ENCODE assay signal across 38 mouse cellular contexts in the genomic region with DNA sequence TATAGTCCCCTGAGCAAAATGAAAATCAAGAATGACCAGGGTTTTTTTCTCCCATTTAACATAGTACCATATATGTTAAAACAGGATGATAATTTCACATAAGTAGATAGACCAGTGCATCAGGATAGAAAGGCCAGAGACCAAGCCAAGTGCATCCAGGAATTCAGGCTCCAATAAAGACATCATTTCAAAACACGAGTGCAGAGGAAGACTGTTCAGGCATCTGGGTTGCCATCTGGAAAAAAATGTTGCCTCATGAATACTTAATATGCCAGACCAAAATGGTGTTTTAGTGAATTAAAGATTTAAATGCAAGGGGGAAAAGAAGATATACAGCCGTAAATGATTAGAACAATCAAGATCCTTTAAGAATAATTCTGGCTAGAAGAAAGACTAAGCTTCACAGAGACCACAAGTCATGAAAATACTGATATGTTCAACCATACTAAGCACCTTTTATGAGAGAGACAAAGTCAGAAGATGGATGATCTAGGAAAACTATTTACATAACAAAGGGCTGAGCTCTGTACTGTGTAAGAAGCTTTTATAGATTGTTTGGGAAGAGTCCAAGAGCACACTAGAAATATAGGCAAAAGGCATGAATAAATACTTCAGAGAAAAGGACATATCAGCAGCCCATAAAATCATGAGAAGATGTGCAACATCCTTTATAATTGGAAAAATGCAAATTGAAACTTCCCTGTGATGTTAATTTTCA. TPM values are rescaled to one million over a fixed set of nuclear protein-coding genes. Genes with fewer than 3 reads are reported as not detected.
DNase-seq lines count a peak whose midpoint lies in the region; ATAC-seq and TF ChIP-seq lines count a peak whose summit lies in the region.
"Had no signal": no experiment of that assay in that cellular context is flagged by ENCODE, and none has a peak within 500 bp of the region (broad histone marks: within the 10 kb centered on the region; RNA-seq: fewer than 3 reads in every experiment).

No protein-coding gene starts in this region.

- H3K4me3 ChIP-seq in hindbrain, embryonic 12.5 days = no peak overlapping the region
- no peak overlapping the region for H3K4me3 ChIP-seq in hindbrain, postnatal 0 days (ENCODE audit: low read length)
- no peak overlapping the region for H3K4me3 ChIP-seq in neural tube, embryonic 13.5 days
- H3K4me3 ChIP-seq: embryonic facial prominence, embryonic 10.5 days; embryonic facial prominence, embryonic 15.5 days; forebrain, embryonic 13.5 days; heart, embryonic 10.5 days; heart, embryonic 15.5 days; left cerebral cortex, adult 2 months; limb, embryonic 12.5 days; liver, embryonic 15.5 days had no signal

- H3K9ac ChIP-seq in hindbrain, embryonic 12.5 days = no peak overlapping the region
- no peak overlapping the region for H3K9ac ChIP-seq in hindbrain, postnatal 0 days (replicated peaks; ENCODE audit: low read length)
- no peak overlapping the region for H3K9ac ChIP-seq in neural tube, embryonic 13.5 days
- H3K9ac ChIP-seq: embryonic facial prominence, embryonic 15.5 days; forebrain, embryonic 13.5 days; heart, embryonic 15.5 days; limb, embryonic 12.5 days; liver, embryonic 15.5 days; lung, embryonic 14.5 days had no signal

- no peaks in the 10 kb centered on the region for H3K9me3 ChIP-seq in hindbrain, embryonic 12.5 days (replicated peaks)
- no peaks in the 10 kb centered on the region for H3K9me3 ChIP-seq in hindbrain, postnatal 0 days (ENCODE audit: low read length)
- H3K9me3 ChIP-seq in neural tube, embryonic 13.5 days = no peaks in the 10 kb centered on the region
- H3K9me3 ChIP-seq: embryonic facial prominence, embryonic 10.5 days; embryonic facial prominence, embryonic 15.5 days; forebrain, embryonic 13.5 days; heart, embryonic 10.5 days; heart, embryonic 15.5 days; limb, embryonic 12.5 days; liver, embryonic 15.5 days had no signal

- H3K4me2 ChIP-seq in hindbrain, embryonic 12.5 days (replicated peaks) = no peak overlapping the region
- H3K4me2 ChIP-seq in hindbrain, postnatal 0 days (ENCODE audit: low read depth, low read length) = no peak overlapping the region
- no peak overlapping the region for H3K4me2 ChIP-seq in neural tube, embryonic 13.5 days
- H3K4me2 ChIP-seq: embryonic facial prominence, embryonic 15.5 days; forebrain, embryonic 13.5 days; heart, embryonic 15.5 days; limb, embryonic 12.5 days; liver, embryonic 15.5 days; lung, embryonic 14.5 days; midbrain, embryonic 11.5 days had no signal

- no peaks in the 10 kb centered on the region; the same call in 1 of the 2 replicates for H3K4me1 ChIP-seq in hindbrain, embryonic 12.5 days
- H3K4me1 ChIP-seq in hindbrain, postnatal 0 days (ENCODE audit: insufficient read depth, low read length) = no peaks in the 10 kb centered on the region
- peaks cover 13% of the 10 kb centered on the region for H3K4me1 ChIP-seq in neural tube, embryonic 13.5 days (replicated peaks)
- H3K4me1 ChIP-seq: embryonic facial prominence, embryonic 10.5 days; embryonic facial prominence, embryonic 15.5 days; forebrain, embryonic 13.5 days; heart, embryonic 10.5 days; heart, embryonic 15.5 days; limb, embryonic 12.5 days; liver, embryonic 15.5 days had no signal

- H3K36me3 ChIP-seq in hindbrain, embryonic 12.5 days = no peaks in the 10 kb centered on the region
- no peaks in the 10 kb centered on the region for H3K36me3 ChIP-seq in hindbrain, postnatal 0 days (ENCODE audit: insufficient read depth, low read length)
- H3K36me3 ChIP-seq in neural tube, embryonic 13.5 days = no peaks in the 10 kb centered on the region
- H3K36me3 ChIP-seq: embryonic facial prominence, embryonic 10.5 days; embryonic facial prominence, embryonic 15.5 days; heart, embryonic 10.5 days; heart, embryonic 15.5 days; limb, embryonic 12.5 days; liver, embryonic 15.5 days had no signal

- ATAC-seq in hindbrain, embryonic 12.5 days (ENCODE audit: low FRiP score) = peak; percentile 54; the same call in 1 of the 2 replicates
- ATAC-seq in hindbrain, postnatal 0 days = no peak
- 0 out of 2 replicates have a peak, but pooled peaks have one; percentile 47 for ATAC-seq in neural tube, embryonic 13.5 days (ENCODE audit: low read depth)
- ATAC-seq in megakaryocyte, adult 5-6 weeks (ENCODE audit: poor library complexity, severe bottlenecking) = no peak
- ATAC-seq: CD4-positive, CD25-positive, alpha-beta regulatory T cell, adult 4 months; forebrain, embryonic 13.5 days; intestine, postnatal 0 days; midbrain, embryonic 16.5 days had no signal

- no peak for TF ChIP-seq CTCF in hindbrain, postnatal 0 days (IDR thresholded peaks at IDR 0.05; ENCODE audit: low read depth)

- 46% methylated on average over 2 of the region's 2 CpGs for WGBS in hindbrain, embryonic 12.5 days
- WGBS in hindbrain, postnatal 0 days = 35% methylated on average over 2 of the region's 2 CpGs
- 30% methylated on average over 2 of the region's 2 CpGs for WGBS in neural tube, embryonic 13.5 days

- no peak for DNase-seq in hindbrain, postnatal 0 days (ENCODE audit: low spot score)
- peak; percentile 2 for DNase-seq in layer of hippocampus, adult 9-10 months (ENCODE audit: low spot score)
- DNase-seq in layer of hippocampus, postnatal 36 days = no peak
- peak; percentile 6 for DNase-seq in brain, adult 2 months (ENCODE audit: low read depth, low spot score)
- DNase-seq: adrenal gland, postnatal 14 days; cerebellum, adult 18-20 months; cerebellum, postnatal 10 days; gastrocnemius, postnatal 14 days; heart, adult 11 months; kidney, adult 9 months; kidney, postnatal 10 days; lung, embryonic 14.5 days; lung, postnatal 14 days; right cerebral cortex, postnatal 14 days; thymus, postnatal 4 days had no signal

- no peaks in the 10 kb centered on the region for H3K27me3 ChIP-seq in hindbrain, embryonic 12.5 days
- H3K27me3 ChIP-seq in hindbrain, postnatal 0 days (ENCODE audit: insufficient read depth, low read length) = no peaks in the 10 kb centered on the region
- no peaks in the 10 kb centered on the region for H3K27me3 ChIP-seq in neural tube, embryonic 13.5 days
- H3K27me3 ChIP-seq: embryonic facial prominence, embryonic 15.5 days; forebrain, embryonic 13.5 days; heart, embryonic 15.5 days; limb, embryonic 12.5 days; liver, embryonic 15.5 days had no signal

- H3K27ac ChIP-seq in hindbrain, embryonic 12.5 days = no peak overlapping the region
- no peak overlapping the region for H3K27ac ChIP-seq in hindbrain, postnatal 0 days
- H3K27ac ChIP-seq in neural tube, embryonic 13.5 days (replicated peaks) = no peak overlapping the region
- H3K27ac ChIP-seq: embryonic facial prominence, embryonic 10.5 days; embryonic facial prominence, embryonic 15.5 days; forebrain, embryonic 13.5 days; heart, embryonic 10.5 days; heart, embryonic 15.5 days; left cerebral cortex, adult 2 months; limb, embryonic 12.5 days; liver, embryonic 15.5 days had no signal

RNA-seq across cellular contexts. Expression of gene Apcs, which starts 47.6 kb away (rescaled TPM):
- polyA plus RNA-seq in hindbrain, embryonic 12.5 days (2016; fragmentation: Nextera tagmentation; extraction: Ambion mirVana) = not detected in 2 replicates
- total RNA-seq in hindbrain, postnatal 0 days (2014; rRNA removed) = not detected in 2 replicates
- polyA plus RNA-seq in hindbrain, postnatal 0 days (2015; fragmentation: Nextera tagmentation; extraction: Ambion mirVana) = not detected in 2 replicates
- total RNA-seq in layer of hippocampus, postnatal 36 days (2021) = not detected
- polyA plus RNA-seq in neural tube, embryonic 13.5 days (2015; fragmentation: Nextera tagmentation; extraction: Ambion mirVana) = not detected in 2 replicates
- not detected in 2 replicates for total RNA-seq in megakaryocyte, adult 5-6 weeks (2015)
- not detected in 2 replicates for total RNA-seq in megakaryocyte, adult 5-6 weeks (2017)
- total RNA-seq: common myeloid progenitor, adult 5-6 weeks; gastrocnemius, postnatal 14 days; heart, postnatal 25 days; left cerebral cortex, adult 2 months; left cerebral cortex, postnatal 25 days had no signal
- polyA plus RNA-seq: CD4-positive, CD25-positive, alpha-beta regulatory T cell, adult 4 months; embryonic facial prominence, embryonic 10.5 days; embryonic facial prominence, embryonic 15.5 days; forebrain, embryonic 13.5 days; heart, embryonic 15.5 days; large intestine, adult 2 months; limb, embryonic 12.5 days; lung, embryonic 14.5 days; midbrain, embryonic 11.5 days; midbrain, embryonic 16.5 days; small intestine, adult 2 months; stomach, embryonic 14.5 days; testis, adult 2 months; thymus, postnatal 0 days had no signal

Comparison
In these comparisons a context has a peak if more than half of its experiments do, and no peak if none do; other contexts are left out.
1. ATAC-seq: peak in hindbrain, embryonic 12.5 days (single experiment) and neural tube, embryonic 13.5 days (single experiment); none in hindbrain, postnatal 0 days (single experiment) and megakaryocyte, adult 5-6 weeks (single experiment).
2. DNase-seq: peak in layer of hippocampus, adult 9-10 months (single experiment) and brain, adult 2 months (single experiment); none in hindbrain, postnatal 0 days (single experiment) and layer of hippocampus, postnatal 36 days (0 of 2).